Mouse (Mus musculus) duodenum, adult 2 months (tissue): ENCODE results near the gene Gm4175. TPM values are rescaled to one million over a fixed set of nuclear protein-coding genes. Genes with fewer than 3 reads are reported as not detected.

Experiments used
- polyA plus RNA-seq: library from polyadenylated mRNA; depleted of rRNA; stranded (reverse); fragments of >200 nt; gene quantifications from 2 replicates; pipeline ENCODE4 v1.2.3, GENCODE M21; 2012; ENCODE audit warnings: low replicate concordance; rRNA removed

Gene Gm4175
- not detected in 2 replicates for polyA plus RNA-seq

DNA sequence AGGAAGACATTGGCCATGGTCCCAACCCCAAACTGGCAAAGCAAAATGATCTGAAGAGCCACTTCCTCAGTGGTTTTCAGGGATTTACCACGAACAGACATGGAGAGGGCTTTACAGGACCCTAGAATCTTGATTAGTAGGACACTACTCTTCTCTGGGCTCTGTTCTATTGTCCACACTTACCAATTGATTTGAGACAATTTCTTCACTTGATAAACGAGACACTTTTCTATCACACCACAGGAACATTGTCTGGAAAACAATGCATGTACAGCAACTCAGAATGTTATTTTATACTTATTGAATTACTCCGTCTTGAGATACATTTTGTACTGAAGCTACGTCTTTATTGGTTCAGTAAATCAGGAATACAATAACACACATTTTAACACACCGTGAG is at the start of gene Gm4175:
Gene Gm4175, minus strand, starts transcription at position 101 of the 400 bp plus-strand sequence.

DNA sequence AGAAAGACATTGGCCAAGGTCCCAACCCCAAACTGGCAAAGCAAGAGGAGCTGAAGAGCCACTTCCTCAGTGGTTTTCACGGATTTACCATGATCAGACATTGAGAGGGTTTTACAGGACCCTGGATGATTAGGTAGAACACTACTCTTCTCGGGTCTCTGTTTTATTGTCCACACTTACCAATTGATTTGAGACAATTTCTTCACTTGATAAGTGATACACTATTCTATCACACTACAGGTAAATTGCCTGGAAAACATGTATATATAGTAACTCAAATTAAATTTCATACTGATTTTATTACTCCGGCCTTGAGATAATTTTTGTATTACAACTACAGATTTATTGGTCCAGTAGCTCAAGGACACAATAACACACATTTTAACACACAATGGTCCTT is 35.4 kb upstream of the Gm4175 start, which contains the start of gene Gm4177:
Gene Gm4177, minus strand, starts transcription at position 101 of the 400 bp plus-strand sequence.

Other genes with a start within 250 kb of the Gm4175 start
- gene Vmn1r130, start 249.7 kb downstream of the Gm4175 start, polyA plus RNA-seq = not detected in 2 replicates
- not detected in 2 replicates for gene Vmn1r131, start 215.4 kb downstream of the Gm4175 start, polyA plus RNA-seq
- gene Vmn1r132, start 147.4 kb downstream of the Gm4175 start, polyA plus RNA-seq = not detected in 2 replicates
- gene Gm4177, start 35.3 kb upstream of the Gm4175 start, polyA plus RNA-seq = not detected in 2 replicates
- not detected in 2 replicates for gene Vmn1r135, start 70.9 kb upstream of the Gm4175 start, polyA plus RNA-seq
- not detected in 2 replicates for gene Gm5725, start 82.8 kb upstream of the Gm4175 start, polyA plus RNA-seq
- gene Gm5891, start 159.8 kb upstream of the Gm4175 start, polyA plus RNA-seq = not detected in 2 replicates
- gene Vmn1r137, start 233.1 kb upstream of the Gm4175 start, polyA plus RNA-seq = not detected in 2 replicates